Mouse (Mus musculus) gastrocnemius, postnatal 10 days (tissue): ENCODE data around the gene Zfhx3. TPM values are rescaled to one million over a fixed set of nuclear protein-coding genes. Genes with fewer than 3 reads are reported as not detected.

Source experiments
- DNase-seq: peaks from one replicate; pipeline ENCODE4 v3.0.0; 2021; ENCODE audit warnings: mixed read lengths
- total RNA-seq, 2 experiments: library from RNA; stranded (reverse); gene quantifications; 2 replicates each; pipeline ENCODE4 v1.2.3; 2021

Gene Zfhx3
- total RNA-seq, 2 experiments from 2014 or later, result 11.0 to 12.5 TPM

DNA sequence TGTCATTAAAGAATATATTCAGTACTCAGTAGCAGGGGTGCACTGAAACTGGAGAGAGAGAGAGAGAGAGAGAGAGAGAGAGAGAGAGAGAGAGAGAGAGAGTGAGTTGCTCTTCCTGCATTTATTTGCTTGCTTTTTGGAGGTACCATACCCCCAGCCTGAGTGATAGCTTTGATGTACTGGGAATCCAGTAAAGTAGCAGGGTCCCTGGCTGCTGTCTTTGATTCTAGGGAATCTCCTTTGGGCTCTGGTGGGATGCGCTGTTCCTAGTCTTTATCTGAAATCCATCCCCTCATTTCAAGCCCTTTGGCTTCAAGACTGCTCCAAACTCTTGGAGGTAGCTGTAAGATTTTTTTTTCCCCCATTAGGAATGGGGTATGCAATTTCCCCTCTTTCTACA is 759.8 kb downstream of the Zfhx3 start:
- DNase-seq, result no peak

DNA sequence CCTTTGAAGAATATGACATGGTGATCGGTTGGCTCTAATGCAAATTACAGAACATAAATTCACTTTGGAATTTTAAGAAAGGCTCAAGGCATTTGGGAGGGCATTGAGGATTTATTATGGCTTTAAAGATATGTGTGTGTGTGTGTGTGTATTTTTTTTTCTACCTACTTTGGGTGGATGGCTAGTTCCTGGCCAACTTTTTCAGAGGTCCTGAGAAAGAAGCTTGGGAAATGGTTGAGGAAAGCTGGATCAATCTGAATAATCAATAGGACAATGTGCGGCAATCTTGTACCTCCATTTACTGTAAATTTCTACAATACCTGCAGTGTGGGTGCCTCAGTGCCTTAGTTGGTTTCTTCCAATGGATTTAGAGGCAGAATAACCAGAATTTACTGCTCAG is 763.3 kb downstream of the Zfhx3 start:
- no peak for DNase-seq

GRCm38 (mm10) chr8:108706491-108706847 is 764.0 kb downstream of the Zfhx3 start:
- DNase-seq, result no peak

- no peak for DNase-seq
Observed at GRCm38 (mm10) chr8:108706848-108707541, 764.6 kb downstream of the Zfhx3 start.

GRCm38 (mm10) chr8:108707576-108708281 is 765.3 kb downstream of the Zfhx3 start:
- no peak for DNase-seq

- DNase-seq, result no peak
Observed at GRCm38 (mm10) chr8:108708833-108709387, 766.5 kb downstream of the Zfhx3 start.

DNA sequence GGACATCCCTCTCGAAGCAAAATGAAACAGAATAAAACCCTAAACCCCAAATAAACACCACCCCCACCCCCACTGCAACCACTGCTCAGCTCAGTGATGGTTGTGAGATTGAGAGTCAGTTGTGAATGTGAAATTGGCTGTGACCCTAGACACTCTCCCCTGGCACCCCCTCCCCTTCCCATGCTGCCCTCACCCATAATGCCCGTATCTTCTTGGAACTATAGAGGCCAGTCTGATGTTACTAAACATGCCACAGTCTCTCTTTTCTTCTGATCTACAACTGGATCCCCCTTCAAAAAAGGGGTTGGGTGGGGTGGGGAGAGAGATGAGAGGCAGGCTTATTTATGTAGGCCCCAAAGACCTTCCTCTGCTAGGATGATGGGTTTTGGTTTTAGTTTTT is 767.0 kb downstream of the Zfhx3 start:
- no peak for DNase-seq

- DNase-seq, result no peak
Observed at GRCm38 (mm10) chr8:108709928-108710606, 767.6 kb downstream of the Zfhx3 start.

DNA sequence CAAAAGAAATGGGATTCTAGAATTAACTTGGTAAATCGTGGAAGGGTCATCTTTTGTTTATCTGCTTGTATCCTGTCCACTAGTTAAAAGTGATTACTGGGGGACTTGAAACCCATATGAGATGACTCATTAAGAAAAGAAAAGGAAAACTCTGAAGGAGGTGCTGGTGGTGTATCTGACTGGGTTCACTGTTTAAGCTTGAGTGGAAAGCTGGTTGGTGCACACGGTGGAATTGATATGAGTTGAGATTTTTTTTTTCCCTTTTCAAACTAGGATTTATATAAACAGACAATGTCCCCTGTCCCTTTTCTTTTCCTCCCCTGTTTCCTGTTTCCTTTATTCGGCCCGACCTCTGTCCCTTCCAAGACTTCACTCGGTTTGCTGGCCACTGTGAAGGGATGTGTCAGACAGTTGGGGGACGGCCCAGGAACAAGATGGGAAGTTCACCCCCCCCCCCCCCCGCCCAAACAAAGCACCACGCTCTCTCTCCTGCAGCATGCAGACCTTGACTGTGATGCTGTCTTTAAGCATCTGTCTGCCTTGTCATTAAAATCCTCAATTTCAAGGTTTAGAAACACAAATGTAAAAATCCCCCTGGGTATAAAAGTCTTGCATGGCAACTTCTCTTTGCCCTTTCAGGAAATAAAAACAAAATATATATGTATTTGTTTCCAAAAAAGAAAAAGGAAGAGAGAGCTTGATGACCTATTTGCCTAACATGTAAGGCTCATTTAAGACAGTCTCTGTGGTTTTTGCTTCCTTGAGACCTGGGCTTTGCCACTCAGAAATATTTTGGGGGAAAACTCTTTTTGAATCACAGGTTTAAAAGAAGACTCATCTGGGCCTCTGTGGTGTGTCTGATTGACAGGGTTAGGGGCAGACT is 768.4 kb downstream of the Zfhx3 start:
- no peak for DNase-seq

DNA sequence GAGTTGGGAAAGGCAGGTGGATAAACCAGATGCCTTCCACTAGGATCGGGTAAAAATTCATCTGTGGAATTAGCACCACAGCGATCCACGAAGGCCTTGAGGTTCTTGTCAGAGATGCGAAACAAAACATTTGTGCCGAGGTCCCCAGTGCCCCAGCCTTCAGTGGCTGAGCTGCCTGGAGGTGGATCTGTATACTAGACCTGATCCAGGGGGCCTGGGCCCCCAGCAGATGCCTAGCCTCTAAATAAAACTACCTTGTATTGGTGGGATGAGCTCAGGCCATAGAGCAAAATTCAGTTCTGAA is 769.0 kb downstream of the Zfhx3 start:
- DNase-seq, result no peak

DNA sequence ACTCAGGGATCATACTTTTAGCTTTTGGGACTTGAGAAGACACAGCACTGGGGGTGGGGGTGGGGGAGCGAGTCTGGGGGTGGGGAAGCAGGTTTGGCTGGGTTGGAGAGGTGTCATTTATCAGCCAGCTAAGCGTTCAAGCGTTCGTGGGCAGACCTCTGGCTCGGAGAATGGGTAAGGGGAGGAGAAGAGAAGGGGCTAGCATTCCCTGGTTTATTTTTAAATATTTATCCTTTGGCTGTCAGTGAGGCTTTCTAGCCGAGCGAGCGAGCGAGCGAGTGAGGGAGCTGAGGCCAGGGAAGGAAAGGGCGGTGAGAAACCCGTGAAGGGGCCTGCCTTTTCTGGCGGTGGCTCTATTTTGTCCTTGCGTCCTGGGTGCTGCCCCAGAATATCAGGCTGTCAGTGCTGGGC is 769.6 kb downstream of the Zfhx3 start:
- DNase-seq, result no peak

- DNase-seq, result no peak
Observed at GRCm38 (mm10) chr8:108712607-108713006, 770.2 kb downstream of the Zfhx3 start.

DNA sequence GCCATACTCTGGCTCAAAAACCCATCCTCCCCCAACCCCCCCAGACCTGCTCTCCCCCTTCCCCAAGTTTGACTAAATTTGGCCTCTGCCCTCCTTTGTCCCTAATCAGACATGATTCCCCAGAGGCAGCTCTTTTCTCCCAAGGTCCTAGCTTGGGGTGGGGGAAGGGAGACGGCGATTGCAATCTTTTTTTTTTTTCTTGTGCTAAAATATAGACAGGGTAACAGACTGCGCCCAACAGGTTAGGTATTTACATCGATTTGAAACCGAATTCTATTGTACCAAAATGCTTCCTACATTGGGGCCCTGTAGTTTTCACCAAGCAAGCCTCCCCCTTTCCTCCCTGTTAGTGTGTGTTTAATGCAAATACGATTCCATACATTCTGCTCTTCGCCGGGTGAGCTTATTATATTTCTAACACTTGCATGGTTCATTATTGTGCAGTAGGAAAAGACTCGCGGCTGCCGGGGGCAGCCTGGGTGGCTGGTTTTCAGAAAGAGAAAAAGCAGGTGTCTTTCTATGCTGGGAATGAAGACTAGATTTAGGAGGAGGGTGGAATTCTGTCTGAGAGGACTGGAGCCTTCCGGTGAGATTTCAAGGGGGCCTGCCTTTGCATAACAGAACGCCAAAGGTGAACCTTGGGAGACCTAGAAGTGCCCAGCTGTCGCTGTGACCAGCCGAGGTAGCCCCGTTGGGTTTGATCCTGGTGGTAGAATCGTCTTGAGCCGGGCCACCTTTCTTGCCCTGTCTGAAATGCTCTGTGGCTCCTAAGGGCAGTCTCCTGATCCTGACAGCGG is 771.1 kb downstream of the Zfhx3 start:
- no peak for DNase-seq

DNA sequence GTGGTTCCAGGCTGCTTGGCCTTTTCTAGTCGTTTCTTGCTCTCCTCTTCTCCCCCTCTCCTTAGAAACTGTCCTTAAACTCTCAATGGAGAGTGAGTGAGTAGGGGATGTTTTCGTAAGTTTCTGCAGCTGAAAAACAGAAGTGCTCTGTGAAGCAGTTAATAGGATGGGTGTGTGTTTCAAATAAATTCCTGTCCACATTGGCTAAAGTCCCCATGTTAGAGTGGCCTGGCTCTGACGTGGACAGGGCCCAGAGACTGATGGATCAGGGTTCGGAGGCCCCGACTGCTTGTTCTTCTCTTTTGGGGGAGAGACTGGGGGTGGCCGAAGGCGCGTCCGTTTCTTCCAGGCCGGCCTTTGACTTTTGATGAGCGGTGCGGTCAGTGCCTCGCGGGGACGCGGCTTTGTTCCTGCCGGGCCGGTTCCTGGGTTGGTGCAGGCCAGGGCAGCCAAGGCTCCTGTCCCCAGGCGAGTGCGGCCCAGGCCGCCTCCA is 771.7 kb downstream of the Zfhx3 start:
- DNase-seq, result no peak

GRCm38 (mm10) chr8:108714636-108715415 is 772.4 kb downstream of the Zfhx3 start:
- DNase-seq, result peak; percentile 62

GRCm38 (mm10) chr8:108715416-108715948 is 773.0 kb downstream of the Zfhx3 start:
- no peak for DNase-seq

GRCm38 (mm10) chr8:108716291-108716811 is 773.9 kb downstream of the Zfhx3 start:
- DNase-seq, result no peak

- no peak for DNase-seq
Observed at GRCm38 (mm10) chr8:108717545-108717944, 775.1 kb downstream of the Zfhx3 start.

DNA sequence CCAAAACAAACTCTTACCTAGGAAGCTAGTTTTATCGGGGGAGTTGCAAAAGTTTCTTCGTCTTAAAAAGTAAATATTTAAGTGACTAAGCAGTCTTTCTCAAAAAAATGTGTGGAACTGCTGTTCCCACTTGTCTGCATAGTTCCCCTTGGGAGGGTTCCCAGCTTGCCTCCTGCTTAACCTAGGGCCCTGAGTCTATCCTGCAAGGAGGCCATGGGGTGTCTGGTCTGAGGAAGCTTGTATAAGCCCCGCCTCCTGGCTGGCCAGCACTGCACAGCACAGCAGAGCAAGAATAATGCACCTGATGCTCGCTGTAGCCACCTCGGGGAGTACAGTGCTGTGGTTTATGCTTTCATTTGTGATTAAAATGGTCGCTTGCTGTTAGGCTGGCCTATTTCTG is 775.6 kb downstream of the Zfhx3 start:
- DNase-seq, result no peak

DNA sequence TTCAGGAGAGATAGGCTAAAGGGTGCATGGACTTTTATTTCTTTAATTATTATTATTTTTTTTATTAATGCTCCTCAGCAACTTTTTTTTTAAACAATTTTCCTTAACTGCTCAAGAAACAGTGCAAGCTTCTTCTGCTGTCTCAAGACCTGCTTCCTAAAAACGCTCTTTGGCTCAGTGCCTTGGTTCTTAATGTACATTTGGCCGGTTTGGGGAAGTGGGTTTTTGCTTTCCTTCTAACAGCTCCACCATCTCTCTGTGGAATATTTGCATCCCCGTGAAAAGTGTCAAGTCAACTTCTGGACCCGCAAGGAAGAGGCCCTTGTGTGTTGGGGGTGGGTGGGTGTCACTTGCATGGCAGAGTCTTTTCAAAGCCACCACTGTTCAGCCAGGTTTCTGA is 778.4 kb downstream of the Zfhx3 start:
- DNase-seq, result no peak
